Mouse (Mus musculus): ENCODE results near the gene Pnldc1. TPM values are rescaled to one million over a fixed set of nuclear protein-coding genes. Genes with fewer than 3 reads are reported as not detected.
"Not testable (repeated sequence)": the region's sequence is repeated elsewhere in the genome, so short reads cannot be mapped to it uniquely, and the experiment has no call there.

Pnldc1 gene
- total RNA-seq, 1 experiment, result 18.7 TPM

- no peaks in the 10 kb centered on the region for H3K9me3 ChIP-seq (ENCODE audit: control insufficient read depth, insufficient read depth, low read depth, low read length)
- H3K4me1 ChIP-seq (ENCODE audit: control insufficient read depth in 2 of 2, insufficient read depth in 2 of 2, low read length in 2 of 2, poor library complexity in 1 of 2), result no peaks in the 10 kb centered on the region; a peak in 2 of 4 replicates
- H3K9ac ChIP-seq (ENCODE audit: insufficient read depth, low read depth, low read length, poor library complexity, severe bottlenecking), result no peak overlapping the region
- no peak overlapping the region for H3K27ac ChIP-seq (ENCODE audit: insufficient read depth, low read depth, low read length, poor library complexity, severe bottlenecking)
- H3K4me3 ChIP-seq (ENCODE audit: insufficient read depth in 1 of 2, low read depth in 1 of 2, low read length in 2 of 2, poor library complexity in 1 of 2, severe bottlenecking in 1 of 2), result no peak overlapping the region
- TF ChIP-seq MAFK (IDR thresholded peaks at IDR 0.05; ENCODE audit: insufficient read depth, low read depth, low read length) (no peak), HCFC1 (IDR thresholded peaks at IDR 0.05; ENCODE audit: borderline replicate concordance, insufficient read depth, low read length) (no peak), ZNF384 (IDR thresholded peaks at IDR 0.05; ENCODE audit: low read depth, low read length) (no peak), ZC3H11A (IDR thresholded peaks at IDR 0.05; ENCODE audit: borderline replicate concordance, low read depth, low read length) (no peak)
- in situ Hi-C loops (cut with MboI; ENCODE audit: low sequenced_read_pairs in 2 of 2, unreplicated experiment in 2 of 2), result no loop called here
- no peak for DNase-seq (ENCODE audit: low read depth, low spot score)
- peaks cover 10% of the 10 kb centered on the region for H3K36me3 ChIP-seq (ENCODE audit: control insufficient read depth, insufficient read depth, low read length, poor library complexity, severe bottlenecking)
Measured at GRCm38 (mm10) chr17:12942459-12943162, 32.6 kb upstream of the Pnldc1 start.

- no peak overlapping the region for H3K27ac ChIP-seq (ENCODE audit: insufficient read depth, low read depth, low read length, poor library complexity, severe bottlenecking)
- in situ Hi-C loops (cut with MboI; ENCODE audit: low sequenced_read_pairs in 2 of 2, unreplicated experiment in 2 of 2), result no loop called here
- H3K4me1 ChIP-seq (ENCODE audit: control insufficient read depth in 2 of 2, insufficient read depth in 2 of 2, low read length in 2 of 2, poor library complexity in 1 of 2), result no peaks in the 10 kb centered on the region; a peak in 2 of 4 replicates
- DNase-seq (ENCODE audit: low read depth, low spot score), result no peak
- H3K9ac ChIP-seq (ENCODE audit: insufficient read depth, low read depth, low read length, poor library complexity, severe bottlenecking), result no peak overlapping the region
- H3K4me3 ChIP-seq (ENCODE audit: insufficient read depth in 1 of 2, low read depth in 1 of 2, low read length in 2 of 2, poor library complexity in 1 of 2, severe bottlenecking in 1 of 2), result no peak overlapping the region
- H3K36me3 ChIP-seq (ENCODE audit: control insufficient read depth, insufficient read depth, low read length, poor library complexity, severe bottlenecking), result peaks cover 10% of the 10 kb centered on the region
- TF ChIP-seq CHD2 (IDR thresholded peaks at IDR 0.05; ENCODE audit: low read depth, low read length) (no peak), ZC3H11A (IDR thresholded peaks at IDR 0.05; ENCODE audit: borderline replicate concordance, low read depth, low read length) (no peak), HCFC1 (IDR thresholded peaks at IDR 0.05; ENCODE audit: borderline replicate concordance, insufficient read depth, low read length) (no peak), ZNF384 (IDR thresholded peaks at IDR 0.05; ENCODE audit: low read depth, low read length) (no peak), MAFK (IDR thresholded peaks at IDR 0.05; ENCODE audit: insufficient read depth, low read depth, low read length) (no peak)
- no peaks in the 10 kb centered on the region for H3K9me3 ChIP-seq (ENCODE audit: control insufficient read depth, insufficient read depth, low read depth, low read length)
Measured at GRCm38 (mm10) chr17:12941543-12942260, 31.7 kb upstream of the Pnldc1 start.

GRCm38 (mm10) chr17:12940151-12940805 lies 30.2 kb upstream of the Pnldc1 start, which contains the start of gene Acat3:
TSS of gene Acat3 (minus strand) at chr17:12940600.
- DNase-seq (ENCODE audit: low read depth, low spot score), result no peak
- in situ Hi-C loops (cut with MboI; ENCODE audit: low sequenced_read_pairs in 2 of 2, unreplicated experiment in 2 of 2), result no loop called here
- Histone ChIP-seq H3K9ac (ENCODE audit: insufficient read depth, low read depth, low read length, poor library complexity, severe bottlenecking) (peak within 1 kb of the TSS; percentile 29; the same call in 1 of the 2 replicates), H3K4me3 (ENCODE audit: insufficient read depth in 1 of 2, low read depth in 1 of 2, low read length in 2 of 2, poor library complexity in 1 of 2, severe bottlenecking in 1 of 2) (peak within 1 kb of the TSS; percentile 38 to 56), H3K36me3 (ENCODE audit: control insufficient read depth, insufficient read depth, low read length, poor library complexity, severe bottlenecking) (peaks cover 6% of the 10 kb centered on the region; the same call in 1 of the 2 replicates), H3K9me3 (ENCODE audit: control insufficient read depth, insufficient read depth, low read depth, low read length) (no peaks in the 10 kb centered on the region), H3K4me1 (ENCODE audit: control insufficient read depth in 2 of 2, insufficient read depth in 2 of 2, low read length in 2 of 2, poor library complexity in 1 of 2) (no peaks in the 10 kb centered on the region; a peak in 2 of 4 replicates), H3K27ac (ENCODE audit: insufficient read depth, low read depth, low read length, poor library complexity, severe bottlenecking) (no peak within 1 kb of the TSS)
- no peak for TF ChIP-seq ZC3H11A (IDR thresholded peaks at IDR 0.05; ENCODE audit: borderline replicate concordance, low read depth, low read length)
- no peak for TF ChIP-seq HCFC1 (IDR thresholded peaks at IDR 0.05; ENCODE audit: borderline replicate concordance, insufficient read depth, low read length)
- TF ChIP-seq MAFK (IDR thresholded peaks at IDR 0.05; ENCODE audit: insufficient read depth, low read depth, low read length), result no peak
- no peak for TF ChIP-seq ZNF384 (IDR thresholded peaks at IDR 0.05; ENCODE audit: low read depth, low read length)
- TF ChIP-seq CHD2 (IDR thresholded peaks at IDR 0.05; ENCODE audit: low read depth, low read length), result no peak

- H3K27ac ChIP-seq (ENCODE audit: insufficient read depth, low read depth, low read length, poor library complexity, severe bottlenecking); in situ Hi-C loops (cut with MboI; ENCODE audit: low sequenced_read_pairs in 2 of 2, unreplicated experiment in 2 of 2): not testable (repeated sequence)
- H3K4me3 ChIP-seq (ENCODE audit: insufficient read depth in 1 of 2, low read depth in 1 of 2, low read length in 2 of 2, poor library complexity in 1 of 2, severe bottlenecking in 1 of 2), result peak overlapping the region; percentile 38 to 56
Measured at GRCm38 (mm10) chr17:12939377-12940148, 29.5 kb upstream of the Pnldc1 start.

More at GRCm38 (mm10) chr17:12939377-12940148, 29.5 kb upstream of the Pnldc1 start:
- peak overlapping the region; percentile 29; the same call in 1 of the 2 replicates for H3K9ac ChIP-seq (ENCODE audit: insufficient read depth, low read depth, low read length, poor library complexity, severe bottlenecking)
- H3K4me1 ChIP-seq (ENCODE audit: control insufficient read depth in 2 of 2, insufficient read depth in 2 of 2, low read length in 2 of 2, poor library complexity in 1 of 2); H3K9me3 ChIP-seq (ENCODE audit: control insufficient read depth, insufficient read depth, low read depth, low read length); H3K36me3 ChIP-seq (ENCODE audit: control insufficient read depth, insufficient read depth, low read length, poor library complexity, severe bottlenecking); DNase-seq (ENCODE audit: low read depth, low spot score): not testable (repeated sequence)

Measured in ES-E14 (cell line).